Mouse (Mus musculus) liver, embryonic 11.5 days (tissue): ENCODE measurements around the gene Gm49333. TPM values are rescaled to one million over a fixed set of nuclear protein-coding genes. Genes with fewer than 3 reads are reported as not detected.
"Not testable (repeated sequence)": the region's sequence is repeated elsewhere in the genome, so short reads cannot be mapped to it uniquely, and the experiment has no call there.

Experiments
- ATAC-seq: fragments of 200-750 bp; cut with Nextera tagmentation; replicated peaks from 2 replicates; pipeline ENCODE4 v1.8.0; 2017; ENCODE audit warnings: moderate number of reproducible peaks, mild to moderate bottlenecking, moderate TSS enrichment, moderate library complexity; ENCODE audit not compliant: low FRiP score
- DNase-seq: peaks from one replicate; pipeline ENCODE4 v3.0.0-alpha.2; 2017; ENCODE audit warnings: low spot score
- H3K27ac ChIP-seq: fragments of 300-500 bp; sonication (generic); 2 replicates; pipeline ENCODE4 v1.5.1; 2014; ENCODE audit warnings: mild to moderate bottlenecking, low read depth, low read length, control low read depth
- H3K27me3 ChIP-seq: fragments of 300-500 bp; sonication (generic); replicated peaks from 2 replicates; pipeline ENCODE4 v1.6.1; 2014; ENCODE audit warnings: low read length, mixed read lengths; ENCODE audit not compliant: control insufficient read depth, insufficient read depth
- H3K36me3 ChIP-seq: fragments of 300-500 bp; sonication (generic); 2 replicates; pipeline ENCODE4 v1.6.1; 2014; ENCODE audit warnings: mild to moderate bottlenecking, low read length, moderate library complexity, mixed read lengths; ENCODE audit not compliant: control insufficient read depth, insufficient read depth
- H3K4me1 ChIP-seq: fragments of 300-500 bp; sonication (generic); replicated peaks from 2 replicates; pipeline ENCODE4 v1.6.1; 2014; ENCODE audit warnings: low read length, mixed read lengths; ENCODE audit not compliant: control insufficient read depth, insufficient read depth
- H3K4me2 ChIP-seq: fragments of 300-500 bp; sonication (generic); 2 replicates; pipeline ENCODE4 v1.6.1; 2014; ENCODE audit warnings: mild to moderate bottlenecking, control low read depth, moderate library complexity
- H3K4me3 ChIP-seq: fragments of 300-500 bp; sonication (generic); 2 replicates; pipeline ENCODE4 v1.5.1; 2014; ENCODE audit warnings: low read depth, low read length, control low read depth
- H3K9ac ChIP-seq: fragments of 300-500 bp; sonication (generic); 2 replicates; pipeline ENCODE4 v1.6.1; 2014; ENCODE audit warnings: low read depth, low read length, control low read depth
- H3K9me3 ChIP-seq: fragments of 300-500 bp; sonication (generic); 2 replicates; pipeline ENCODE4 v1.6.1; 2016; ENCODE audit warnings: low read length, inconsistent platforms, mixed read lengths; ENCODE audit not compliant: control insufficient read depth
- WGBS: fragments of 180-500 bp; shearing (Covaris S2); extraction: QIAGEN DNeasy Blood & Tissue Kit; methylation state at CpG from one replicate; pipeline ENCODE4 v1.1.7; 2014; 5-methylcytosine and 5-hydroxymethylcytosine counted together
- polyA plus RNA-seq: library from polyadenylated mRNA; unstranded; fragments of >200 nt; fragmentation: Nextera tagmentation; extraction: Ambion mirVana; gene quantifications from 2 replicates; pipeline ENCODE4 v1.2.1, GENCODE M21; 2014

Gene Gm49333
- polyA plus RNA-seq, 1 experiment from 2014 or later, result not detected

DNA sequence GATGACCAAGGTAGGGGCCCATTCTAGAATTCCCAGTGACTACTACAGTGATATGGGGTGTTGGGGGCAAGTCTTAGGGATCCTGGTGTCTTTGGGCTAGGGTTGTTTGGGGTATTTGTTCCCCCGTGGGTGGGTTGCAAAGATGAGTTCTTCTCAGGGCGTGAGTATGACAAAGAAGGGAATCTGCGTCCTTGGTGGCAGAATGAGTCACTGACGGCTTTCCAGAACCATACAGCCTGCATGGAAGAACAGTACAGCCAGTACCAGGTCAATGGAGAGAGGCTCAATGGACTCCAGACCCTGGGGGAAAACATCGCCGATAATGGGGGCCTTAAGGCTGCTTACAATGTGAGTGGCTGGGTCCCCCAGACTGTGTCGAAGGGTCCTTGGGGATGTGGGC is 32.5 kb downstream of the Gm49333 start:
- DNase-seq (no peak), ATAC-seq (no peak)
- Histone ChIP-seq H3K4me1 (no peaks in the 10 kb centered on the region), H3K27ac (no peak overlapping the region), H3K9me3 (no peaks in the 10 kb centered on the region), H3K36me3 (no peaks in the 10 kb centered on the region), H3K4me3 (no peak overlapping the region), H3K4me2 (no peak overlapping the region), H3K27me3 (no peaks in the 10 kb centered on the region), H3K9ac (no peak overlapping the region)
- WGBS, result 68% methylated on average over 7 of the region's 7 CpGs

DNA sequence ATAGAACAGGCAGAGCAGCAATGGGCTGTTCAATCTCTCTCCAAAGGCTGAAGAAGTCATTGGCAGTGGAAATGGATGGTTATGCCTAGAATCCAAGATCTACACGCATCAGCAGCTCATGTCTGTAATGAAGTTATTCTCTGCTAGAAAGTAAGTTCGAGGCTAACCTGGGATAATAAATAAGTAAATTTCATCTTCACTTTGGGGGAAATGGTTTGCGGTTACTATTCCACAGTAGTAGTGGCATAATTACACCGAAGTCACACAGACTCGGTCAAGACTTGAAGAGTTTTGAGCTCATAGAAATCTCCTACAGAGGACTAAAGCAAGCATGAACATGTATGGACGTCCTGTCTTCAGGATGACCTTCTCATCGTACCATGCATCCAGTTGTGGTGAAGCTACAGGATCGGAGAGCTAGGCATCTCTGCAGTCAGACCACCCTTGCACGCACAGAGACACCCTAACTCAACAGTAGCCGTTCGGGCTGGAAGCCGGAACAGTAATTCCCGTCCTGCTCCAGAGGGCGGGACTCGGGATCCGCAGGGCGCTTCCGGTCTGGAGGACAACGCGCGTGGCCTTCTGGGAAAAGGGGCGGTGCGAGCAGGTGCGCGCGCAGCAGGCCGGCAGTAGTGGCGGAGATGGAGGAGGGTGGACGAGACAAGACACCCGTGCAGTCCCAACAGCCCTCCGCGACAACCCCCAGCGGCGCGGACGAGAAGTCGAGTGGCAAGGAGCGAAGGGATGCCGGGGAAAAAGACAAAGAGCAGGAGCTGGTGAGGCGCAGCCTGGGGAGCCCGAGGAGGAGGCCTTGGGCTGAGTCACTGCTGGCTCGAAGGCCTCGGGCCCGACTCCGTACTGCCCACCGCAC is 39.9 kb downstream of the Gm49333 start, which contains the start of gene Psmd2:
Gene Psmd2, plus strand, starts transcription at position 577 of the 871 bp plus-strand sequence.
- Histone ChIP-seq H3K36me3 (peaks cover 12% of the 10 kb centered on the region), H3K27ac (peak within 1 kb of the TSS; percentile 40; the same call in 1 of the 2 replicates), H3K4me2 (peak within 1 kb of the TSS; percentile 95), H3K9me3 (no peaks in the 10 kb centered on the region), H3K4me1 (peaks cover 10% of the 10 kb centered on the region), H3K27me3 (no peaks in the 10 kb centered on the region), H3K4me3 (peak within 1 kb of the TSS; percentile 90), H3K9ac (peak within 1 kb of the TSS; percentile 79)
- WGBS, result 2% methylated on average over 46 of the region's 46 CpGs
- DNase-seq (peak; percentile 98), ATAC-seq (peak; percentile 93)

DNA sequence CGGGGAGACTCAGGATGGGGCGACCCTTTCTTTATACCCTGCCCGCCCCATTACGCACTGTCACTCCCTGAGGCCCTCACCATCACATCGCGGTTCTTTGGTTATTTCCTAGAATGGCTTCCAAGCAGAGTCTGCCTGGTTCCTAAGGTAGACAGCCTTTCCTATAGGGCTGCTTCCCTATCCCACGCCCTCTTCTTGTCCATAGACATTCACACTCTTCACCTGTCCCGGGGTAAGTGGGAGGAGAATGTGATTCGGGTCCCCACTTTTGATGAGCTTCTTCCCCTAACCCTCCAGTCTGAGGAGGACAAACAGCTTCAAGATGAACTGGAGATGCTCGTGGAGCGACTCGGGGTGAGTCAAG is 40.5 kb downstream of the Gm49333 start:
- Histone ChIP-seq H3K4me2 (peak overlapping the region; percentile 95), H3K4me3 (peak overlapping the region; percentile 90), H3K36me3 (peaks cover 19% of the 10 kb centered on the region), H3K9me3 (no peaks in the 10 kb centered on the region), H3K4me1 (peaks cover 10% of the 10 kb centered on the region), H3K27me3 (no peaks in the 10 kb centered on the region), H3K9ac (peak overlapping the region; percentile 79), H3K27ac (peak overlapping the region; percentile 40; the same call in 1 of the 2 replicates)
- WGBS, result 10% methylated on average over 12 of the region's 12 CpGs
- DNase-seq (no peak), ATAC-seq (no peak)

DNA sequence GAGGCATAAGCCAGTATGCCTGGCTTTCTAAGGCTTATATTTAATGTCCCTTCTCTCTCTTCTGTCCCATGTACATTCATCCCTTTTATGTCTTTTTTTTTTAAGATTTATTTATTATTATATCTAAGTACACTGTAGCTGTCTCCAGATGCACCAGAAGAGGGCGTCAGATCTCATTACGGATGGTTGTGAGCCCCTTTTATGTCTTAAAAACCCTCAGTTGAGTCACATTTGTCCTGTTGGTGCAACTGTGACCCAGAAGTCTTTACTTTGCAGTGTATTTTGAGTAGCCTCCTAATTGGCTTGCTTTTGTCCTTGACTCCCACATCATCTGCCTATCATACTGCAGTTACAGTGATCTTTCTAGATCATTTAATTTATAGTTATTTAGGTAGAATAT is 41.9 kb downstream of the Gm49333 start:
- H3K36me3 ChIP-seq, result peaks cover 31% of the 10 kb centered on the region
- H3K4me3 ChIP-seq, result peak overlapping the region; percentile 1; the same call in 1 of the 2 replicates
- no peak for ATAC-seq
- WGBS, result 63% methylated on average over 2 of the region's 2 CpGs
- H3K4me1 ChIP-seq, result peaks cover 10% of the 10 kb centered on the region
- no peaks in the 10 kb centered on the region for H3K9me3 ChIP-seq
- no peak overlapping the region for H3K9ac ChIP-seq
- no peak for DNase-seq
- H3K27me3 ChIP-seq, result no peaks in the 10 kb centered on the region
- H3K4me2 ChIP-seq, result peak overlapping the region; percentile 95; the same call in 1 of the 2 replicates
- no peak overlapping the region for H3K27ac ChIP-seq

DNA sequence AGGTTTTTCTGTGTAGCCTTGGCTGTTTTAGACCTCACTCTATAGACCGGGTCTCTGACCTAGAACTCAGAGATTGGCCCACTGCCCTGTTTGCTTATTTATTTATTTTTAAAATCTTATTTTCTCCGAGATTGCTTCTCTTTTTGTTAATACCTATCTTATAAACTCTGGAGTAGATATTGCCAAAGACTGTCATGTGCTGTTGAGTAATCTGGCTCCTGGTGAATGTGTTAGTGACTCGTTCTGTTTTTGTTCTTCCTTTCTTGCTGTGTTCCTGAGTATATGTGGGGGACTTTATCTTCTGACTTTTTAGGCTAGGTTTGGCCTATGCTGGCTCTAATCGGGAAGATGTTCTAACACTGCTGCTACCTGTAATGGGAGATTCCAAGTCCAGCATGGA is 46.3 kb downstream of the Gm49333 start:
- Histone ChIP-seq H3K4me3 (no peak overlapping the region), H3K27ac (no peak overlapping the region), H3K27me3 (no peaks in the 10 kb centered on the region), H3K36me3 (peaks cover 63% of the 10 kb centered on the region), H3K4me1 (peaks cover 5% of the 10 kb centered on the region), H3K4me2 (no peak overlapping the region), H3K9me3 (no peaks in the 10 kb centered on the region), H3K9ac (no peak overlapping the region)
- WGBS, result 88% methylated on average over 4 of the region's 4 CpGs
- ATAC-seq (no peak), DNase-seq (no peak)

DNA sequence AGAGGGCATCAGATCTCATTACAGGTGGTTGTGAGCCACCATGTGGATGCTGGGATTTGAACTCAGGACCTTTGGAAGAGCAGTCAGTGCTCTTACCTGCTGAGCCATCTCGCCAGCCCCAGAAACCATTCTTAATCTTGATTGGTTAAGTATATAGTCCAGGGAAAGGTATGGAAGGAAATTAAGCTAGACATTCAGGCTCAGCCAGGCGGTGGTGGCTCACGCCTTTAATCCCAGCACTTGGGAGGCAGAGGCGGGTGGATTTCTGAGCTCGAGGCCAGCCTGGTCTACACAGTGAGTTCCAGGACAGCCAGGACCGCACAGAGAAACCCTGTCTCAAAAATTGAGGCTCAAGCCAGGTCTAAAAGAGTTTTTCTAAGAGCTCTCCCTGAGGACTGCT is 56.6 kb downstream of the Gm49333 start, which contains the start of gene Eif4g1:
Gene Eif4g1, plus strand, starts transcription at position 301 of the 400 bp plus-strand sequence.
- not testable (repeated sequence) for H3K36me3 ChIP-seq, H3K4me1 ChIP-seq, H3K4me2 ChIP-seq, H3K27ac ChIP-seq, H3K9ac ChIP-seq, ATAC-seq, DNase-seq, H3K27me3 ChIP-seq, H3K4me3 ChIP-seq, H3K9me3 ChIP-seq
- WGBS, result 84% methylated on average over 4 of the region's 6 CpGs

DNA sequence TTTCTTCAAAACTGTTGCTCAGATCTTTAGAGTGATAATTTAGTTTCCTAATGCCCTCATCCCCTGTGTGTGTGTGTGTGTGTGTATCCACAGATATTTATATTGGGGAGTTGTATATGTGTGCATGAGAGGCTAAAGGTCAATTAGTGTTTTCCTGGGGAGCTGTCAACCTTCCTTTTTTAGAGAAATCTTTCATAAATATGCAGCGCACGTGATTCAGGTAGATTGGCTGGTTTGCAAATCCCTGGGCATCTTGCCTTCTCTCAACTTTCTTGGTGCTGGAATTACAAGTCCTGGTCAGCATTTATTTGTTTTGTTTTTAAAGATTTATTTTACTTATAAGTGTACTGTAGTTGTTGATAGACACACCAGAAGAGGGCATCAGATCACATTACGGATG is 58.9 kb downstream of the Gm49333 start:
- Histone ChIP-seq H3K4me1 (peaks cover 21% of the 10 kb centered on the region), H3K4me3 (no peak overlapping the region), H3K27ac (no peak overlapping the region), H3K9me3 (no peaks in the 10 kb centered on the region), H3K27me3 (no peaks in the 10 kb centered on the region), H3K36me3 (peaks cover 7% of the 10 kb centered on the region; the same call in 1 of the 2 replicates), H3K9ac (no peak overlapping the region), H3K4me2 (no peak overlapping the region)
- DNase-seq, result no peak
- 90% methylated on average over 3 of the region's 3 CpGs for WGBS
- ATAC-seq, result no peak

DNA sequence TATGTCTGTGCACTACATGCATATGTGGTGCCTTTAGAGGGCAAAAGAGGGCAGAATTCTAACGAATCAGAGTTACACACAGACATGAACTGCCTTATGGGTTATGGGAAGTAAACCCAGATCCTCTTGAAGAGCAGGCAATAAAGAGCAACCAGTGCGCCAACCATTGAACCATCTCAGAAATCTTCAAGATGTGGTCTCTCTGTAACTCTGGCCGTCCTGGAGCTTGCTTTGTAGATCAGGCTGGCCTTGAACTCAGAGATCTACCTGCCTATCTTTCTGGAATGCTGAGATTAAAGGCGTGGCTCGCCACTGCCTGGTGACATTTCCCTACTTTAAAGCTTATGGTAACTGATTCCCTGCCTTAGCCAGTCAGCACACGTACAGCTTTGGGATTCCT is 60.5 kb downstream of the Gm49333 start:
- Histone ChIP-seq H3K4me3 (peak overlapping the region; percentile 100), H3K27me3 (no peaks in the 10 kb centered on the region), H3K9me3 (no peaks in the 10 kb centered on the region), H3K36me3 (peaks cover 17% of the 10 kb centered on the region), H3K4me1 (peaks cover 21% of the 10 kb centered on the region), H3K4me2 (peak overlapping the region; percentile 96), H3K9ac (no peak overlapping the region), H3K27ac (peak overlapping the region; percentile 96; the same call in 1 of the 2 replicates)
- DNase-seq, result no peak
- 21% methylated on average over 6 of the region's 6 CpGs for WGBS
- no peak for ATAC-seq
